Mouse (Mus musculus) naive thymus-derived CD4-positive, alpha-beta T cell, adult 2 months (primary cell): Measurements from ENCODE around the gene Stk24.

Experiments used
- DNase-seq: peaks from one replicate; pipeline ENCODE4 v3.0.0-alpha.2; 2011; ENCODE audit warnings: low read depth

Gene Stk24

DNA sequence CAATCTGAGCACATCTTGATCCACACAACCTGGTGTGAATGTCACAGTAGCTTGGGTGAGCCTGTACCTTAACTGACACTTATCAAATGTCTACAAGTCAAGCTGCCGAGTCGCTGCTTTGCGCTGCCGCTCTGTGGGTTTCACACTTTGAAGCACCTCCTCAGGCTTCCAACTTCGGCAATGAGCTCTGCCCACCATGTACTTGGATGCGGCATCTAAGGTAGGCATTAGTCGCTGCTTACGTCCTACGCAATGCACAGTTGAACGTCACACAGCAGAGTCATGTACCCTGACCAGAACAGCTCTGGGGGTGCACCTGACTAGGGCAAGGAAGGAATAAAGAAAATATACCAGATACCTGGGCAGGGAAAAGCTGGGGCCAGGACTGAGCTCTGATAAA, 66.5 kb downstream of the Stk24 start:
- DNase-seq, result no peak

- DNase-seq, result no peak
Observed at GRCm38 (mm10) chr14:121311083-121311482, 68.7 kb downstream of the Stk24 start.

- no peak for DNase-seq
Observed at GRCm38 (mm10) chr14:121310325-121311080, 69.3 kb downstream of the Stk24 start.

DNA sequence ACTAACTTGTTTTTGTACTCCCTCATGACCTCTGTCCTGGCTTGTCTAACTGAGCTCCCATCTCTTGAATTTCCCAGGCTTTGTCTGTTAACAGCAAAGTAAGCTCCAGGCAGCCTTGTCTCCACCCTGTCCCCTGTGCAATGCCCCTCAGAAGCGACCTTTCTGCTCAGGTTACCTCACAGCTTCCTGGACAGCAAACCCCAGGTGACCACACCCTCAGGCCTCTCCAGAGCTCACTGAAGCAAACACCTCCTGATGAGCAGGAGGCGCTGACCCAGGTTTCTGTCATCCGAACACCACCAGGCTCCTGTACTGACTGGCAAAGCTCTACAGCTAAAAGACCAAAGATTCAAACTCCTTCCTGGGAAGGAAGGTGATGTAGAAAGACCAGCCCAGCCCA, 69.9 kb downstream of the Stk24 start:
- DNase-seq, result no peak

DNA sequence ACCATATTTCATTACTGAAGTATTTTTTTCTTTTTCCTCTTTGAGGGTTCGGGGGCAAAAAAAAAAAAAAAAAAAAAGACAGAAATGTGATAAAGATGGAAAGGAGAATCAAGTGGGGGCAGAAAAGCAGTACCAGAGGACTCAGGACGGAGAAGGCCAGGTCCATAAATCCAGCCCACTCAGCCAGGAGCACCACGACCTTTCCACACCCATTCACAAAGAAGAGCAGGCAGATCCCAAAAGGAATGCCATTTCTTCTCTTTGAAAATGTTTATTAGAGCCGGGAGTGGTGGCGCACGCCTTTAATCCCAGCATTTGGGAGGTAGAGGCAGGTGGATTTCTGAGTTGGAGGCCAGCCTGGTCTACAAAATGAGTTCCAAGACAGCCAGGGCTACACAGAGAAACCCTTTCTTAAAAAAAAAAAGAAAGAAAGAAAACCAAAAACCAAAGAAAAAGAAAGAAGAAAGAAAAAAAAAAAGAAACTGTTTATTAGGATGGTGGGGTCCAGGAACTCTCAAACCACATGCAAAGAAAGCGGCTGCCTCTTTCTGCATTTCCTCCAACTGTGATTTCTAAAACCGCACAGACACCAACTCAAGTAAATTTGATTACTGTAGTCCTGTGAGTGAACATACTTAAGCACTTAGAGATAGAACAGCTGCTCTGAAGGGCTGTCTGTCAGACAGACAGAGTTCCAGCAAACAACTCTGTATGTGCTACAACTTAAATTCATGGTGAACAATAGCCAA, 74.3 kb downstream of the Stk24 start:
- no peak for DNase-seq

- no peak for DNase-seq
Observed at GRCm38 (mm10) chr14:121304523-121304922, 75.3 kb downstream of the Stk24 start.

DNA sequence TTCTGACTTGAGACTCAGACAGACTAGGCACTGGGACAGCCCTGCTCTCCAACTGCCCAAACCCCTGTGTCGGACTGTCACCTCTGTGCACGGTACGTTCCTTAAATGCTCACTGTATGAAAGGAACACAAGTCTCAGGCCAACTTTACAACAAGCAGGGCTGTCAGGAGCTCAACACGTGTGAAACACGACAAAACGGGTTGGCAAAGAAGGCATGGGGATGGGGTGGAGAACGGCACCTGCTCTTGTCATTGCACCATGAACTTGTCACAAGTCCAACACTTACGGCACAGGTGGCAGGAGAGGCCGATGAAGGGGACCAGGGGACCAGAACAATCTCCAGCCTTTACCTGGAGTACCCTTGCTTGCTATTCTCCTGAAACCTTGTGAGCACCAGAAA, 80.7 kb downstream of the Stk24 start:
- no peak for DNase-seq

GRCm38 (mm10) chr14:121298537-121298936, 81.3 kb downstream of the Stk24 start:
- no peak for DNase-seq

DNA sequence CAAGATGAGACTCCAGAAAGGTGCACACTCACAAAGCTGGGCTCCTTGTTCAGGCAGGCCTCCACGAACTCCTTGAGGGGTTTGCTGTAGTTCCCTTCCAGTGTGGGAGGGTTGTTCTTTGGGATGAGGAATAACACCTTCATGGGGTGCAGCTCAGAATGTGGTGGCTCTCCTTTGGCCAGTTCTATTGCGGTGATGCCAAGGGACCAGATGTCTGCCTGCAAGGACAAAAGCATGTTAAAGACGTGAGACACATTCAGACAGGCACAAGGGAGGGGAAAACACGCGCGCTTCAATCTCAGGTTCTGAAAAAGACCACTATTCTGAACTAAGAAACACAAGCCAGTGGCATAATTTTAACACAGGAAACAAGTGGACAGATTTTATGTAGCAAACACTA, 82.7 kb downstream of the Stk24 start:
- DNase-seq, result no peak

- DNase-seq, result no peak
Observed at GRCm38 (mm10) chr14:121294484-121294883, 85.3 kb downstream of the Stk24 start.

GRCm38 (mm10) chr14:121292391-121292790, 87.4 kb downstream of the Stk24 start:
- DNase-seq, result no peak

GRCm38 (mm10) chr14:121291881-121292280, 87.9 kb downstream of the Stk24 start:
- DNase-seq, result no peak

GRCm38 (mm10) chr14:121285379-121286120, 94.3 kb downstream of the Stk24 start:
- DNase-seq, result no peak

DNA sequence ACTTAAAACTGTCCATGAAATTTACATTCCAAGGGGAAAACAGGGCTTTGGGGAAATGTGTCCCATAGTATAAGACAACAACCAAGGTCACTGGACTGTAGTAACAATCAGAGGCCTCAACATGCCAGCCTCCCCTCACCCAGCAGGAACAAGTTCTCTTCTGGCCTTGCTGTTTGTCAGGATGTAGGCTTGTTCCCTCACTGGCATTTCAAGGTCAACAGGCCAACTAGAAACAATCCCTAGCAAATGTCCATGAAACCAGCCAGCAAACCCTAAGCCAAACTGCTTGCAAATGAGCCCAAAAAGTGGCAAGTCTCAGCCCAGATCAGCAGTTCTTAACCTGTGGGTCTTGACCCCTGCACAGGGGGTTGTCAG, 98.5 kb downstream of the Stk24 start:
- no peak for DNase-seq

DNA sequence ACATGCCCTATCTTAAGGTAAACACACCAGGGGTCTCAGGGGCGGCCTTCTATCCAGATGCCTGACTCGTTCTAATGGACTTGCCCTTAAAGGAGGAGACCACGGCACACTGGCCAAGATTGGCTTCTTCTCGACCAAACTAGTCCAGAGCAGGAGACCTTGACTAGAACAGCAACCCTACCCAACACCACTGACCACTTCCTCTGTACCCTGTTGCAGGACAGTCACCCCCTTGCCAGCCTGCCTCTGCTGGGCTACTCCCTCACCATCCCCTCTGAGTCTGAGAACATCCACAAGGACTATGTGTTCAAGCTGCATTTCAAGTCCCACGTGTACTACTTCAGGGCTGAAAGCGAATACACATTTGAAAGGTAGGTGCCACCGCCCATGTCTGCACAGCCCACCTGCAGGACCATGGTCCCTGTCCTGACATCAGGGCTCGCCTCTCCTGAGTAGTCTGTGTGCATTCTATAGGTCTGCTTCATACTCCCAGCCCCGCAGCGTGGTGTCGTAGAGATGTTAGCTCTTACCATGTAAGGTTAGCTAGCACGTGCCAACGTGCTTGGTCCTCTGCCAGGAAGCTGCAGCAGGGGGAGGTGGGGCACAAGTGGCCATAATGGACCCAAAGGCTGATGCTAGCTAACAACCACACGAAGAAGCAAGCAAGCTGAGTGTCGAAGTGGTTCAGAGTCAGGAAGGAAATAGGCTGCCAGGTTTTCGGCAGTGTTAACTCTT, 99.0 kb downstream of the Stk24 start:
- no peak for DNase-seq

- peak; percentile 81 for DNase-seq
Observed at GRCm38 (mm10) chr14:121279106-121279505, 100.7 kb downstream of the Stk24 start.

DNA sequence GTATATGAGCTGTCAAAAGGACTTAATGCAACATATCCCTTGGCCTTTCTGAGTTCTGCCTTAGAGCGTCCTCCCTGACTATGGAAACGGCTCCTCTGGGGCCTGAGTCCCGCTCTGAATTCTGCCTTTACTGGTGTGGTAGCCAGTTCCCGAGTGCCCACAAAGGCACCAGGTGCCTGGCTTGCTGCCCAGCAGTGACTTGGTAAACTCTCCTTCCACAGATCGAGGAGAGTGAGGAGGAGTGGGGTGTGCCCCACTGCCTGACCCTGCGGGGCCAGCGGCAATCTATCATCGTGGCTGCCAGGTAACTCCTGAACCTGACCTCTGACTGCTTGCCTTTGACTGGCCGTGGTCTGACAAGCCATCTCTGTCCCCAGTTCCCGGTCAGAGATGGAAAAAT, 103.8 kb downstream of the Stk24 start:
- DNase-seq, result no peak

DNA sequence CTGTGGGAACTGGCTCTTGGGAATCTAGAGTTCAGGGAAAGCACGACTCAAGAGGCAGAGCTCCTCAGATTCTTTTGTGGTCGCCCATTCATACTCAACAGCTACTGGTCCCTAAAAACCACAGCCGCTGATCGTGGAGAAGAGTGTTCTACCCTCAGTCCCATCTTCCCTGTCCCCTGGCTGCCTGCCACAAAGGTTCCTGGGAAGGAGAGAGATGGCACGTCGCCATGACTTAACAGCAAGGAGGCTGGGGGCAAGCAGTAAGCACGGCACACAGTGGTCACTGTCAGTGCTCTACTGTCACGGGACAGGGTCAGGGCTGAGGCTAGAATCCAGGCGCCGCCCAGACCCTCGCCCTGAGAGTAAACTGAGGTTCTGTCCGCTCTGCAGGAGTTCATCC, 104.8 kb downstream of the Stk24 start:
- DNase-seq, result no peak

DNA sequence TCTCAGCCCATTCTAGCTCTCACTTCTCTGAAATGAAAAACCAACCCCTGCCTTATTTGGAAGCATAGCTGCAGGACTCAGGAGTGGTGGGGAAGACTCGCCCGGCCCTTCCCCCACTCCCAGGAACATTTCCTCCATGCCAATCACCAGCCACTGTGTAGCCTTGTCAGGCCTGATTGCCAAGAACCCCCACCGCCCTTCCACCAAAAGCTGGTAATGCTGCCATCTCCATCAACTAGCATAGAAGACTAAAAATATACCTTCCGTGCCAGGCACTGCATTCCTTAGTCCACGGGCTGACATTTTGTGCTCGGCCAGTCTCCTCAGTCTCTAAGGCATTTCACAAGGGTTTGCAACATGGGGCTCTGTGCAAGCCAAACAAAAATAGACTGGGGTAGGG, 109.3 kb downstream of the Stk24 start:
- DNase-seq, result no peak

DNA sequence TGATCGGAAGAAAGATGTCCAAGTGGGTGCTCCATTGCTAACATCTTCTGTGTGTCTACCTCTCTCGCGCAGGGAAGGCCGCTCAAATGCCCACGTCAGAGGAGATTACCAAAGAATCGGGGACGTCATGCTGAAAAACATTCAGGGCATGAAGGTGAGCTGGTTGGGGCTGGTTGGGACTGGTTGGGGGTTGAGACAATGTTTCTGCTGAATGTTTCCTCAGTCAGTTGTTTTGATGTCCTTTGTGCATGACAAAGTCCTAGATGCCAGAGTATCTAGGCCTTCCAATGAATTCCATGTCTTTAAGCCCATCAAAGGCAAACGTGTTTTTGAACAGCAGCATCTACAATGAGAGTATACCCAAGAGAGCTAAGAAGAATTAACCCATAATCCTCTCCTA, 112.0 kb downstream of the Stk24 start:
- DNase-seq, result no peak

DNA sequence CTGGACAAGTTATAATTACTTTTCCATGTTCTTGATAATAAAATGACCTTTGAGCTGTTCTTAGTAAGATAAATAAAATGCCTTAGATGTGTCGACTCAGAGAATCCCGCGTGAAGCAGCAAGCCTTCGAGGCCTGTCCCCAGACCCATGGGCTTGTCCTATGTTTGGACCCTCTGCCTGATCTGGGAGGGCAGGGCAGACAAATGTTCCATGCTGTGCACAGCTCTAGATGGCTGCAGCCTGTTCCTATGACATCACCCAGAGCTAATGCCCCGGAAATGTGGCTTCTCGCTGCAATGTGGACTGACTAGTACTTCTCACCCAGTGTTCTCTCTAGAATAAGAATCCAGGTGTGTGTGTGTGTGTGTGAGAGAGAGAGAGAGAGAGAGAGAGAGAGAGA, 115.4 kb downstream of the Stk24 start:
- DNase-seq, result no peak

DNA sequence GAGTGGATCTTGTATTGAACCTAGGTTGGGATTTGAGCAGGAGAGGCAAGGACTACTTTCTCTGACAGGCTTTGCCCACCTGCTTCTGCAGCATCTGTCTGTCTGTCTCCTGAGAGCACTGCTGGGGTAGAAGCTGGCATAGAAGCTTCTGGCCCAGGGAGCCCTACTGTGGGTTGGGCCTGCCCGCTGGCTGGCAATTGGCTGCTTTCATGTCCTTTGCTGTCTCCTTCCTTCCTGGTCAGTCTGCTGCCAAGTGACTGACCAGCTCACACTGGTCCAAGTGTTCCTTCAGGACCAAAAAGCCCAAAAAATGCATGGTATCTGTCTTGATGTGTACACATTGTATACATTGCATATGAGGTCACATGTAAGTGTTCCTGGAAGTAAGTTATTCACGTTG, 115.9 kb downstream of the Stk24 start:
- DNase-seq, result no peak
